Mouse (Mus musculus): ENCODE measurements at regions not wholly inside any gene's neighbourhood (a gene's known extent, or its start where the extent isn't known, plus 50 kb on each side); places are given as distances from the start of the nearest gene placed in this dataset.

DNA sequence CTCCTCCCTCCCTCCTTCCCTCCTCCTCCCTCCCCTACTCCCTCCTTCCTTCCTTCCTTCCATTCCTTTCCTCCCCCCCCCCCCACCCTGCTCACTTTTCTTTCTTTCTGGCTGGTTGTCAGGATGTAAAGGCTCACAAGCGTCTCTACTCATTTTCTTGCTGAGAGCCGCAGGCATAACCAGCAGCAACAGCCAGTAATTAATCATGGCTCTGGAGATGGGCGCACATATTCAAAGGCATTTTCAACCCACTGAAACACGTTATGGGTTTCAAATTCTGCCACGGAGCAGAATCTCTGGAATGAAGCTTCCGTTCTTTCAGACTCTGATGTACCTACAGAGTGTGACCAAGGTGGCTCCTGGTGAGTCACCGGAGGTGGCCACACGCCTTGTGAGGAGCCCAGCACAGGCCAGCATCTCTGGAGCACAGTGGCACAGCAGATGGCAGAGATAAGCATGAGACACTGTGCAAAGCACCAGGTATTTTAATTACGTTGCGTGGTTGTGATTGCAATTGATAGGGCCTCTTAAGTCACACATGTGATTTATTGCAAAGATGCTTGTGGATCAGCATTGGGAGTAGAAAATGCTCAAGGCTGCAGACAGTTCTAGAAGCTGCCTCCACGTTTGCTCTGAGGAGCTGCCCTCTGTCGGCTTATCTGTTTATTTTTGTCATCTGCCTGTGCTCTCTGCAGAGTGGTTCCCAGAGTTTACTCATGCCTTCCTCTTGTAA lies 236.0 kb downstream of the Mtx2 start:
- no peak for DNase-seq (ENCODE audit: low spot score in 2 of 2)

DNA sequence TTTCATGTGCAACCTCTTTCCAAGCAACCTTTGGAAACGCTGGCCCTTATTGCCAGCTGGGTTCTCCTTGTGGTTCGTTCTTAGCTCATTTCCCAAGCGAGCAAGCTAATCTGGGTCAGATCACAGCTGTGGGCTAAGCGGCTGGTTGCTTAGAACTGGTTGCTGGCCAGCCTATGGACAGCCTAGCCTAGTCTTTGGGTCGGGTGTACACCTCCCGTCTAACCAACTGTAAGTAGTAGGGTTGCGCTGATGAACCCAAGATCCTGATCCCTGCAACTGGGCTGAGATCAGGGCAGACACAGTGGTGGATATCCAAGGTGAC lies 236.5 kb downstream of the Mtx2 start:
- DNase-seq (ENCODE audit: low spot score in 2 of 2), result no peak

DNA sequence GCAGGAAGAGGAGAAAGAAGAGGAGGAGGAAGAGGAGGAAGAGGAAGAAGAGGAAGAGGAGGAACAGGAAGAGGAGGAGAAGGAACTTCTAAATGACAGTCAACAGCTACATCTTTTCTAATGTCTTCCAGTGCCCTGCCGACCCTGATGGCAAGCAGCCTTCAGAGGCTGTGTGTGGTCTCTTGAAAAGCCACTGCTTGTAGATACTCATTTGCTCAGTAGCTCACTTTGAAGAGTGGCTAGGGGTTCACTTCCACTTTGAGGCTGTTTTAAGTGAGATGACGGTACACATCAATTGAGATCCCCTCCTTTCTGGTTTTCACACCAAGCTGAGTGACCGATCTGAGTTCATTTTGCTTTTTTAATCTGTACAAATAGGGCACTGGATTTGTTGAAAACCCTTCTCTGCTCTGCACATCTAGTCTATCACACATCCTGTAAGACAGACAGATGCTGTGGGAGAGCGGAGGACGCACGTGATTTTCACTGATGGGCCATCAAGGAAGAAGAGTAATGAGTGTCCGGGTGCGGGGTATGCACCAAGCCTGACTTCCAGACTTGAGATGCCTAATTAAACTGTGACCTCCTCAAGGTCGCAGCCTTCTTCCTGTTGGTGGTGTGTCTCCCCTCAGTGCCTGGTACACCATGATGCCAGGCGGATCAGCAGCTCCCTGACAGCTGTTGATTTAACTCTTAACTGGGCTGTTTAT lies 239.0 kb downstream of the Mtx2 start:
- DNase-seq (ENCODE audit: low spot score in 2 of 2), result no peak

DNA sequence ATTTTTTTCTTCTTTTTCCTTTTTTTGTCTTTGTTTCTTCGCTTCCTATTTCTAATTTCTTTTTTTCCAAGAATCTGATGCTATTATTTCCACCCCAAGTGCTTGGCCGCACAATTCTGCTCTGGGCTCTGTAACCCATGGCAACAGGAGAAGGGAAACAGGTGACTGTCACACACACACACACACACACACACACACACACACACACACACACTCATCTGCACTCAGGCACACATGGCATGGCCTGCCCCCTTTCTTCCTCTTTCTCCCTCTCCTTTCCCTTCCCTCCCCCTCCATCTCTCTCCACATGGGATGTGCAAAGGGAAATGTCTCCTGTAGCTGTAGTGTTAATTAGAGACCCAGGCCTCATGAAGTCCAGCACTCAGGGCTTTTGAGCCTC lies 239.7 kb downstream of the Mtx2 start:
- no peak for DNase-seq (ENCODE audit: low spot score in 2 of 2)

DNA sequence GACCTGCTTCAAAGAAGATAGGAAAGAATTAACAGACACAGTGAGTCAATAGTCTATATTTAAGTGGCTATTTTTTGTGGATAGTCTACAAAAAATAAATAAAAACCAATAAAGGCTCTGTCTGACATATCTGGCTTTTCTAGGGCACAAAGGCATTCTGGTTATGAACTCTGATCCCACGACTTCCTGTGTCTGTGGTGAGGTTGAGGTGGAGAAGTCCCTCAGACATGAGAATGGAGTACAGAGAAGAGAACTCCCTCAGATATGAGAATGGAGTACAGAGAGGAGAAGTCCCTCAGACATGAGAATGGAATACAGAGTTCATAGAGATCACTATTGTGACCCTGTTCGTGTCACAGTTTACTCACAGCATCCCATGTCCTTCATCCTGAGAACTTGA lies 243.7 kb downstream of the Mtx2 start:
- no peak for DNase-seq (ENCODE audit: low spot score in 2 of 2)

DNA sequence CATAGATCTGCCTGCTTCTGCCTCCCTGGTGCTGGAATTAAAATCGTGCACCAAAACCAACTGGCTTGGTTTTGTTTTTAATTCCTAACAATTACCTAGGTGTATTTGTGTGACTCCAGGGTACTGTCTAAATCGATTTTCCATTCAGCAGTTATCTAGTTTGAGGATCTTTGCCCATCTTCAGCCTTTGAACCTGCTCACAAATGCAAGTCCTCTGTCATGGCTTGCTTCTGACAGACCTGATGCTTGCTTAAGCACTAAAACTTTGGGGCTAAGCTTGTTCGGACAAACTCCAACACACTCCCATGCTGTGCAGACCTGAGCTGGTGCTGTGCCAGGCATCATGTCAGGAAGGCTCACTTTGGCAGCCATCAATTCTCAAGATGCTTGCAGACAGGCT lies 246.4 kb downstream of the Mtx2 start:
- no peak for DNase-seq (ENCODE audit: low spot score in 2 of 2)

DNA sequence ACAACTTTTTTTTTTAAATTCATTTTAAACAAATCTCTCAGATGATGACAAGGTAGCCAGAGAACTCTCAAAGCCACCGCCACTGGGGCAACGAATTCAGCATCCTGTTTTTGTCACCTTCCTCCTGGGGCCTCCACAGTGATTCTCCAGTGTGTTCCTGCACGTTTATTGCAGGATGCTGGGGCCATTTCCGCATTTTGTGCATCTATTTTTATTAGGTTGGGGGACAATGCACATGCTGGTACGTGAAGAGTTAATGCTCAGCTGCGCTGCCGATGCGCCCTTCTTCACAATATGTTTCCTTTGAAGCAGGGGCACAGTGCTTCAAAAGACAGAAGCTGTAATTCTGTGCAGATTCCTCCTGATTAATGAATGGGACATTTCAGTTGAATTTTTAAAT lies 246.9 kb downstream of the Mtx2 start:
- no peak for DNase-seq (ENCODE audit: low spot score in 2 of 2)

DNA sequence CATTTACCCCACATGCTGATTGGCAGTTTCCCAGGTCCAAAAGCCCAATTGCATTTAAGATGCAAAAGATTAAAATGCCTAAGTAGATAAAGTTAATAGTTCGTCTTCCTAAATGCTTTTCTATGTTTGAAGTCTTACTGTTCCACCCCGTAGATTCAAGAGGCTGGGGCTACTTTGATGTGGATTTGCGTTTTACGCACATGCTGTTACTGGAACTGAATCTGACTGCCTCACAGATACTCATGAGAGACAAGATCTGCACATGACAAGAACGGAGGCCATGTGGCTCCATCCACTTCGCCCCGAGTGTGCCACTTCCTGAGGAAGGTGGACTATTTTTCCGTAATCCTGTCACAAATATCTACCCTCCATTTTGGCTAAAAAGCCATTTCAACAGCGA lies 247.6 kb downstream of the Mtx2 start:
- no peak for DNase-seq (ENCODE audit: low spot score in 2 of 2)

DNA sequence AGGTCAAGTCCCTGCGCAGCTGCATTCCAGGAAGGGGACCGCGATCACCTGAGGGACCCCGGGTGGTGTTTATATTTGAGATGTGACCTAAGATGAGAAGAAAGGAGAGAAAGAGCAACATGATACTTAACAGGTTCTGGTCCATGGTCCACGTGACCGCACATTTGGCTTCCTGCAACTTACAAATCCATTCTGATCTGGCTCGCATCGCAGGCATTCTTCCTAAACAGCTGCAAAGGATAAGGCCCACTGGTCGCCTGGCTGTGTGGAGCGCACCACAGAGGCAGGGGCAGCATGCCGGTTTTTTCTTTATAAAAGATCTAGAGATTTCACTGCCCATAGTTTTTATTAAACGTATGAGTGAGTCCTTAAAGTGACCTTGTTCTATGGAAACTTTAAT lies 261.6 kb downstream of the Mtx2 start:
- DNase-seq (ENCODE audit: low spot score in 2 of 2), result no peak

DNA sequence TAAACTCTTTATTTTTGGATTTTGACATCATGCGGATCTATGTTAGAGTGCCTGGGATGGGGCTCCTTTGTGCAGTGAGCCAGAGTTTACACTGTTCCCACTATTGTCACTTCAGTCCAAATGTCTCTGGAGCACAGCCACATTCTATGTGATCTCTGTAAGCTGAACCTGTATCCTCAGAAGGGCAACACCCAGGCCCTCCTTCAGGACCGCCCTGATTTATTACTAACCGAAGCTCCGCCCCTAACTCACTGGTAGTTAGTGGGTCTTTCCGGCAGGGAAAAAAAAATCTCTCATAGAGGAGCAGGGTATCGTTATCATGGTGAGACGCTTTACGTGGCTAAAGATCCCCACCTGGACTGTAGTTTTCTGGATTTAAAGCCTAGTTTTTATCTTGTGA lies 263.6 kb downstream of the Mtx2 start:
- DNase-seq (ENCODE audit: low spot score in 2 of 2), result no peak

DNA sequence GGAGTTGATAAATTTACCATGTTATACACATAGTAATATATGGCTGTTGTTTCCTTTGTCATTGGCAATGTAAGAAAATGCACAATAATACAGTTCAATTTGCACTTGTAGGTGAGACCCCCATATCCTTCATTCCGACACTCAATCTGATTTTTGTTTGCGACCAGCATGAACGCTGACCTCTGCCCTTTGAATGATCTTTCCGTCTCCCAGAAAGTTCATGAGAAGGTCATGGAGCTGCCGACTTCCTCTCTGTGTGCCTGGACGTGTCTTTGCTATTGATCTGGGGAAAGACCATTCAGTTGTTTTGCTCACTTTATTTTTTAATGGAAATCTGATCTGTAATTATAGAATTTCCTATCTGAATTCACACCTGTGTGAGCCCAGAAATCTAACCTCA lies 264.0 kb downstream of the Mtx2 start:
- DNase-seq (ENCODE audit: low spot score in 2 of 2), result no peak

DNA sequence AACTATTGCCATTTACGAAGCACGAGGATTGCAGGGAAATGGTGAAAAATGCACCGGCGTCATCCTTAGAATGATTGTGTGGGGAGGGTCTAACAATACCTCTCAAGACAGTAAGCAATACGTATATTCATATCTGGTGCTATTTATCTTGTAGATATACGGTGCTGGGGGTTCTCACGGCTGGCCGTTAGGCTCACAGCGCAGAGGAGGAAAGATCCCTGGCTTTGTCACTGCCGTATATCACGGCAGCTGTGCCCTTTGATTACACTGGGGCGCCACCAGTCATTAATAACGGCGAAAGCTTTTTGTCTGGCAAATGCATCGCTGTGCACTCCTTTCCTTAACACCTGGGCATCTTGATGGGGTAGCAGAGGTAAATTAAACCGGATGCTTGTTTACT lies 264.8 kb downstream of the Mtx2 start:
- no peak for DNase-seq (ENCODE audit: low spot score in 2 of 2)

DNA sequence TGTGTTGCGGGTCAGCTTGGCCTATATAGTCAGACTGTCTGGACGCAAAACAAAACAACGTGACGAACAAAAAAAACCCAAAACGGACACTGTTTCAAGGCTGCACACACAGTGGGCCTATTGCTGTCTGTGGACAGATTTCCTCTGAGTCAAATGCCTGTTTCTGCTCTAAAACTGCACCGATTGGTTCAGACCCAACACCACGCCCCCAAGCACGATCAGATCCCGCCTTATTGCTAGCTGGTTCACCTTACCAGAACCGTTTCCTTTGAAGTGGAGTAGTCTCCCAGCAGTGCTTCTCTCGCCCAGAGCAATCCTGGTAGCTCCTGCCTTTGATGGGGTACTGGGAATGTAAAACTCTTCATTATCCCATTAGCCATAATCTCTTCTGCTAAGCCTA lies 275.9 kb downstream of the Mtx2 start:
- DNase-seq (ENCODE audit: low spot score in 2 of 2), result no peak

DNA sequence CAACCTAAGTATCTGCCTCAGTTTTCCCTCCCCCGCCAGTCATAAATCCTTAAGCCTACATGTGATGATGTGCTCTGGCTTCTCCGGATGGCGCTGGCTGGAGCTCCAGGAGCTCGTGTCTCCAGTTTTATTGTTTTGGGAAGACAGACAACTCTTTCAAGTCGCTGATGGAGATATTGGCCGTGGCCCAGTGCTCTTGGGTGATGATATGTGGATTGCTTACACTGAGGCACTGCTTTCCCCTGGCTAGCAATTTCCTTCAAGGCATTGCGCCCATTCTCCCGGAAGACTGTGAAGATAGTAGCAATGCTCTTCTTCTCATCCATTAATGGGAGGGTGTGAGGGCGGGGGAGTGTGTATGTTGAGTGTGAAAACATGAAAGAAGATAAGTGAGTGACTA lies 287.1 kb downstream of the Mtx2 start:
- DNase-seq (ENCODE audit: low spot score in 2 of 2), result peak; percentile 4 to 20

DNA sequence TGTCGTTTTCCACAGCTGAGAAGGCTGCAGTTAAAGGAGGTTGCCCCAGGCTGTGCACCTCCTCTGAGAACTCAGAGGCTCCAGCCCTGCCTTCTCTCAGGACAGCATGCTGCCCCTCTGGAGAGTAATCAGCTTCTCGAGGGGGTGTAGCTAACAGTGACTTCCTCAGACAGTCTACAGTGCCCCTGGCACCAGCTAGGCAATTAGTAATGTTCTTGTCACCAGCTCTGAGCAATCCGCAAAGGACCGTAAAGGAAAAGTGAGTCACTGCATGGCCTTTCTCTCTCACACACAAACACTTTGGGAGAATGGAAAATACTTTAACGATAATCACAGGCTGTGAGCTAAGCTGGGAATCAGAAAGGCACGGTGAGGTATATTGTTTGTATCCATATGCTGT lies 288.8 kb downstream of the Mtx2 start:
- DNase-seq (ENCODE audit: low spot score in 2 of 2), result no peak

DNA sequence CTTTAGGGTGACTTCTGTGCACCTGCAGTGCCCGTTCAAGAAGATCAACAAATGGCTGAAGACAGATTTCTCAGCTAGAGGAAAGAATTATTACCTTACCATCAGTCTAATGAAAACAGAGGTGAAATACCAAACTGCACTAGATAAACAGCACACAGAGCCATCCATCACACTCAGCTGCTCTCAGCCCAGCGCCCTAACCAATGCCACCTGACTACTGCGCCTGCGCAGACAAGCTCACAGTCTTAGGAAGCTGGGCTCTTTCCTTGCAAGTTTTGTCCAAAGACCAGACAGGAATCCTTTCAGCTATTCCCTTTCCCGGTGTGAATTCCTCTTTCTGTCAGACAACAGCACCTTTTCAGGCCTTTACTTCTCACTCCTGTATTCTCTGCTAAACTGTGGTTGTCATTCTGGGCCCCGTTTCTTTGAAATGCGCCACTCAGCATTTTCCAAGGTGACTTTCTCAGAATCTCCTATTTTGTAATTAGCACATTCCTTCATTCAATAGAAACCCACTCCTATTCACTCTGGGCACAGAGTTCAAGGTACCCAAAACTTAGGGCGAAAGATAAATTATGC lies 292.8 kb downstream of the Mtx2 start:
- DNase-seq (ENCODE audit: low spot score in 2 of 2), result no peak

DNA sequence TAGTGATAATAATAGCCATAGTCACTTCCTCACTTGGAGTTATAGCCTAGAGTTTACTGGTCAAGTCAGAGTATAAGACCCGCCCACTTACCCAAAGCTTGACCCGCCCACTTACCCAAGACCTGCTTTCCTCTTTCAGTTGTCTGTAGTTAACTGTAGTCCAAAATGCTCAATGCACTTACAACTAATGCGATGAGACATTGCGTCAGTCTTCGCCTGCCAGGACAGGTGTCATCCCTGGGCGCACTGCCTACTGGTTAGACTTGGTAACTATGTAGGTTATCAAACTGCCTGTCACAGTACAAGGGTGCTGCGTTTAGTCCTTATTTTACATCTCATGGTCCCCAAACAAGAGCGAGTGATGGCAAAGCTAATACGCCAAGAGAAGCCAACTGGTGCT lies 294.0 kb downstream of the Mtx2 start:
- DNase-seq (ENCODE audit: low spot score in 2 of 2), result no peak

DNA sequence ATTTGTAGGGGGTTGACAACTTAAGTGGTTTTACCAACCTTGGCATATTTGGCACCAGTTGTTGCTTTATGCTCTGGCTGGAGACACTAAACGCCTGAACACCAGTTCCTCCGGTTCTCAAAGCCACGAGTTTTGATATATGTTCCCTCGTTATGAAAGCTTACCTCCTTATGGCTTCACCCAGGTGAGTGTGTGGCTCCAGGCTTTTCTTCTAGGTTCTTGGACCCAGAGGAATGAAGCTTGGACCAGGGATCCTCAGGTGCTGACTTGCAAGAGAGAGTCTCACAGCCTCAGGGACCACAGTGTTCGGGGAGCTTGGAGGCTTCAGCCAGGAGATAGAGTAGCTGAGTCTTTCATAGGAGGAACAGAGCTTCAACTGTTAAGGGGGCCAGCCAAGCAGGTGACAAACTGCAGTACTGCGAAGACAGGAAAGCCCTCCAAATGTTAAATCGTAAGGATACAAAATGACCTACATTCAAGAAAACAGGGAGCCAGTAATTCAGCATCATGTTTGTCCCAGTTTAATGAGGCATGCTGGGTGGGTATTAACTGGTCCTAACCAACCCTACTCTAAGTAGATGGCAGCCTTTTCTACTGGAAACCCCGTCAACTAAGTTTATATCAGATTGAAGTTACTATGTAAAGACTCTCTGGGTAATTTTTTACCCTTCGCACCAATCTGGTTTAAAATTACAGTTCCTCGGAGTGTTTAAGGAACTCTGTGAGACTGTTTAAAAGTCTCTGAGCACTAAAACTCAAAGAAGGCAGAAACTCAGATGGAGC lies 307.9 kb downstream of the Mtx2 start:
- DNase-seq (ENCODE audit: low spot score in 2 of 2), result no peak

DNA sequence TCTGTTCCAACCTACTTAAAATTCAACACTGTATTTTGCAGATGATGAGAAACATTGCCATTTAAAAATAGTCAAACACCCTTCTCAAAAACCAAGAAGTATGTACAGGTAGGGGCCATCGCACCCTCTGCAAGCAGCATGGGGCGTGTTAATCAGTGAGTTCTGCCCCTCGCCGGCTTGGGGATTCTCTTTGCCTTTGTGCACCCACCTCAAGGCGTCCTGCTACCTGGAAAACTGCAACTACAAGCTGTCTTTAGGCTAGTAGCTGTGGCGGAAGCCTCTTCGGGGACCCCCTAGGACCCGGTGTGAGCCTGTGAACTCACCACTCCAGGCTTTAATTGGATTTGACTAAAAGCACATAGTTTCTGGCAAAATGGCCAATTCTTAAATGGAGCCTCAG lies 311.0 kb downstream of the Mtx2 start:
- DNase-seq (ENCODE audit: low spot score in 2 of 2), result no peak

DNA sequence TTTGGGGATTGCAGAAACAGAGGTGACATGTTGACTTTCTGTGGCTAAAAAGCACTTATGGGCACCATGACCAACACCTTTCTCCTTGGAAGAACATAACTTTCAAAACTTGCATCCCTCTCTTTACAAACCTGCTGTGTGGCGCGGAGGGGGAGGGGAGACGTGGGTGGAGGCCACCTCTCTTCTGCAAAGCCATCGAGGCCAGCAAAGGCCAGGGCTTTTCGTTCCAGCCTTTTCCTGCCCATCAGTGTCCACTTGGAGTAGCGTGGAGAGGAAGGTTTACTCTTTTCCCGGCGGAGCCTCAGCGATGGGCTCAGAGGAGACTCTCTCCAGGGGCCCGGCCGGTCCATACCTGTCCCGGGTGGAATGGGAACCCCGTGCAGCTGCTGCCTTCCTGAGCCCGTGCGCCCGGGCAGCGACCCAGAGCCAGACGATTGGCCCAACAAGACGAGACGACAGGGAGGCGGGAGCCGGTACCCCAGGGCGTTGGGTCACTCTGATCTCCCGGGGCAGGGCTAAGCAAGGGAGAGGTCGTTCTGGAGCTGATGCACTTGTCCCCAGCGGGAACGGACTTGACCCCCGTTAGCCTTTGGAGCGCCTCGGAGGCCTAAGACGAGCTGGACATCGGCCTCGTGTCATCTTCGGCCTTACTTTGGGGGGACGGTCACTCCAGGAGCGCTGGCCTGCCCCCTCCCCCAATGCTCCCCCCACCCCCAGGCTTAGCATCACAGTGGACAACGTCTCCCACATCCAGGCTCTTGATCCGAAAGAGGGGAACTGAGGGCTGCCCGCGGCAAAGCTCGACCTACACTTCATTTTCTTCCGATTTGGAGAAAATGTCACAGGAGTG lies 311.8 kb downstream of the Mtx2 start:
- DNase-seq (ENCODE audit: low spot score in 2 of 2), result no peak

DNA sequence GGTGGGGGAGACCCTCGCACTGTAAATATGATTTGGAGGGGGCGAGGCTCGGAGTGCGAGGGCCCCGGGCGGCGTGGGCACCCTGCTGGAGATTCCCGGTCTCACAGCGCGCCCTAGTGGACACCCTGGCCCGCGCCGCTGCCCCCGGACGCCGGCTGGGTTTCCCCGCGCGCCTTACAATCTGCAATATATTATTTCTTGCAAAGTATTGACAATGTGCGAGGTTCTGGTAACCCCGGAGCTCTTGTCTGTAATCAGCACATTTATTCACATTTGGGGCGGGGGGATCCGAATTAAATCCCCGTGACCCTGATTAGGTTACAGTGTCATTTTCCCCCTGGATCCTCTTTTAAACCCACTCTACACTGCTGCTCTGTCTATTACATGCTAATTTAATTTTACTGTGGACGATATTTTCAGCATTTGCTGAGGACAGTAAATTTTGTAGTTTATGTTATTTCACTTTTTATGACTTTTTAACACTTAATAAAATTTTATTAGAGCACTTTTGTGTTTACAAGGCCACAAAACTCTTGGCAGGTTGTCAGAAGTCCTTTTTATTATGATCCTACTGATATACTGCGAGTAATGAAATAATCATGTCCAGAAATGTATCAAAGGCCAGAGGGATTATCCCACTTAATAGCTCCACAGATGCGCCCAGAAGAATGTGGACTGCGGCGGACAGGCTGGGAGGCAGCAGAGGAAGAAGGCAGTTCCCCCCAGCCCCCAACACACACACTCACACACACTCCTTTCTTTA lies 312.6 kb downstream of the Mtx2 start:
- peak; percentile 30 to 31 for DNase-seq (ENCODE audit: low spot score in 2 of 2)
